Mouse (Mus musculus) cerebellum, adult 2 months (tissue): ENCODE measurements at regions not wholly inside any gene's neighbourhood (a gene's known extent, or its start where the extent isn't known, plus 50 kb on each side); places are given as distances from the start of the nearest gene placed in this dataset.
"Not testable (repeated sequence)": the region's sequence is repeated elsewhere in the genome, so short reads cannot be mapped to it uniquely, and the experiment has no call there.

Source experiments
- DNase-seq, 2 experiments: peaks; one replicate each; pipeline ENCODE4 v3.0.0; 2021
- H3K27ac ChIP-seq: fragments of 200-500 bp; 2 replicates; pipeline ENCODE4 v1.5.1; 2012; ENCODE audit warnings: low read length, control low read depth, inconsistent platforms; ENCODE audit not compliant: insufficient read depth
- H3K27me3 ChIP-seq: fragments of 200-500 bp; 2 replicates; pipeline ENCODE4 v1.6.1; 2012; ENCODE audit warnings: inconsistent platforms, mild to moderate bottlenecking, low read length, moderate library complexity; ENCODE audit not compliant: control insufficient read depth, insufficient read depth
- H3K4me1 ChIP-seq: fragments of 200-500 bp; 2 replicates; pipeline ENCODE4 v1.6.1; 2011; ENCODE audit warnings: low read length; ENCODE audit not compliant: control insufficient read depth, insufficient read depth
- H3K4me3 ChIP-seq: fragments of 200-500 bp; replicated peaks from 2 replicates; pipeline ENCODE3; 2011; ENCODE audit warnings: mild to moderate bottlenecking, low read depth, low read length, control low read depth; ENCODE audit not compliant: insufficient read depth
- CTCF ChIP-seq: fragments of 200-500 bp; IDR thresholded peaks from 2 replicates; pipeline ENCODE4 v1.5.1; 2011; ENCODE audit warnings: low read depth, mild to moderate bottlenecking, control low read depth, low read length, moderate library complexity, borderline replicate concordance; ENCODE audit not compliant: insufficient read depth
- POLR2A ChIP-seq: fragments of 200-500 bp; IDR thresholded peaks from 2 replicates; pipeline ENCODE4 v1.6.1; 2011; ENCODE audit warnings: low read length, control low read depth, borderline replicate concordance; ENCODE audit not compliant: insufficient read depth
- WGBS: fragments of 180-500 bp; shearing (Covaris S2); methylation state at CpG from one replicate; pipeline ENCODE4 v1.1.7; 2018; 5-methylcytosine and 5-hydroxymethylcytosine counted together

DNA sequence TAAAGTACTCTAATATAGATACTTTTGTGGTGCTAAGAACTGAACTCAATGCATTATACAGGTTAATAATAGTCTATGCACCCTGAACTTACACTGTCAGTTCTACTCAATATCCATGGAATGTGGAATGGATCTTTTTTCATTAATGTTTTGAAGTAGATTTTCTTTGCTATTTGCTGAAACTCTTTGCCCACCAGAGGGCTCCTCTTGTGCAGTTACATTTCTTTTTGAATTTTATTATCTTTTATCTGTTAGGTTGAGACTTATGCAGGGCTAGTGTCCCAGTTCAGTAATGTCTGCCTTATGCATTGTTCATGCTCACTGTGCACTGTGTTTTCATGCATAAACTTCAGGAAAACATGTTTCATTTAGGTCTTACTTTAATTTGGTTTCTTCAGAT lies 650.9 kb downstream of the Kcna4 start:
- Histone ChIP-seq H3K4me3 (no peak overlapping the region), H3K4me1 (no peaks in the 10 kb centered on the region), H3K27me3 (no peaks in the 10 kb centered on the region), H3K27ac (no peak overlapping the region)
- no peak for TF ChIP-seq POLR2A
- no peak for TF ChIP-seq CTCF
- DNase-seq = no peak

DNA sequence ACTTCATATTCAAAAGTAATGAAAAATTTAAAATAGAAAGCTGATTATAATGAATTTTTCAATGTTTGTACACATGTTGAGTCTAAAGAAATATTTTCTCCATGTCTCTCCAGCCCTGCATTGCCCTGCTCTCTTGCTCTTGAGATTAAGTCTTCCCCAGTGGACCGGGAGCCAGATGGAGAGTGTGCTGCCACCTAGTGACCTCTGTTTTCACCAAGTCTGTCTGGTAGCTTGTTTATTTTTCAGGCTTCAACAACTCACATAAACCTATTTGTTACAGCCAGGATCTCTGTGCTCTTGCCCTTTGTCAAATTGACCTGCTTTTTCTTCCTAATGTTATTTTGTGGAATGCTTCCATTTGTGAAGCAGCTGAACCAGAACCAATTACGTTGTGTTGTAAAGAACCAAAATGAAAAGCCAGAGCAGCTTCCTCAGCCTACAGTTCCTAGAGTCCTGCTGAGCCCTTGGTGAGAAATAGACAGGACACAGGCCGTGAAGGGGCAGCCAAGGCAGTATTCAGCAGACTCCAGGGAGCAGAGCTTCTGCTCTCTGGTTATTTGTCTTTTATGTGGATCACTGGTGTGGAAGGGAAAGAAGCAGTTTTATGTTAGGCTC lies 655.5 kb downstream of the Kcna4 start:
- no peak overlapping the region for H3K4me3 ChIP-seq
- TF ChIP-seq CTCF (peak; percentile 60; the same call in 1 of the 2 replicates), POLR2A (no peak)
- no peaks in the 10 kb centered on the region for H3K27me3 ChIP-seq
- H3K27ac ChIP-seq = no peak overlapping the region
- no peaks in the 10 kb centered on the region for H3K4me1 ChIP-seq
- WGBS = 2% methylated on average over 3 of the region's 3 CpGs
- peak; percentile 37 to 41 for DNase-seq

DNA sequence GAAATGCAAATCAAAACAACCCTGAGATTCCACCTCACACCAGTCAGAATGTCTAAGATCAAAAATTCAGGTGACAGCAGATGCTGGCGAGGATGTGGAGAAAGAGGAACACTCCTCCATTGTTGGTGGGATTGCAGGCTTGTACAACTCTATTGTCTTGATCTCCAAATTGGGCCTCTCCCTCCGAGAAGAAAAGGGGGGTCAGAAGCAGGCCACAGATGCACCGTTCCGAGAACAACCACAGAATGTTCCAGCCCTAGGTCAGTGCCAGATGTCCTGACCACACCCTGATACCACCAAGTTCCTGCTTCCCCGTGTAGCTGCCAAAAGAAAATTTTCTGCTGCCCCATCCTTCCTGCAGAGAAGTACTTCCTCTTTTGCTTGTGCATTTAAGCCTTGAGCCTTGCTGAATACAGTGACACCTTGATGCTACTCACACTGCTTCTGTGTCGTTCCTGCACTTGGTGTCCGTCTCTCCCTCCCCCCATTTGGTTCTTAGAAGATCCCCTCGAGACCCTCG lies 665.2 kb downstream of the Kcna4 start:
- not testable (repeated sequence) for DNase-seq

DNA sequence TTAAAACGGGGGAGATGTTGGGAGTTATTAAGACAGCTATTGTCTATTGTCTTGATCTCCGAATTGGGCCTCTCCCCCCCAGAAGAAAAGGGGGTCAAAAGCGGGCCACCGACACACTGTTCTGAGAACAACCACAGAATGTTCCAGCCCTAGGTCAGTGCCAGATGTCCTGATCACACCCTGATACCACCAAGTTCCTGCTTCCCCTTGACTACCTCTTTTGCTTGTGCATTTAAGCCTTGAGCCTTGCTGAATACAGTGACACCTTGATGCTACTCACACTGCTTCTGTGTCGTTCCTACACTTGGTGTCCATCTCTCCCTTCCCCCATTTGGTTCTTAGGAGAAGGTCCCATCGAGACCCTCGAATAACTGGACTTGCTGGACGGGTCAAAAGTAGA lies 673.5 kb downstream of the Kcna4 start:
- H3K27me3 ChIP-seq, DNase-seq, H3K27ac ChIP-seq, H3K4me1 ChIP-seq, H3K4me3 ChIP-seq: not testable (repeated sequence)
- WGBS = 93% methylated on average over 8 of the region's 8 CpGs

More for the DNA sequence above, 665.2 kb downstream of the Kcna4 start:
- H3K4me1 ChIP-seq, H3K27ac ChIP-seq, H3K4me3 ChIP-seq, H3K27me3 ChIP-seq: not testable (repeated sequence)
- WGBS = 82% methylated on average over 9 of the region's 9 CpGs

DNA sequence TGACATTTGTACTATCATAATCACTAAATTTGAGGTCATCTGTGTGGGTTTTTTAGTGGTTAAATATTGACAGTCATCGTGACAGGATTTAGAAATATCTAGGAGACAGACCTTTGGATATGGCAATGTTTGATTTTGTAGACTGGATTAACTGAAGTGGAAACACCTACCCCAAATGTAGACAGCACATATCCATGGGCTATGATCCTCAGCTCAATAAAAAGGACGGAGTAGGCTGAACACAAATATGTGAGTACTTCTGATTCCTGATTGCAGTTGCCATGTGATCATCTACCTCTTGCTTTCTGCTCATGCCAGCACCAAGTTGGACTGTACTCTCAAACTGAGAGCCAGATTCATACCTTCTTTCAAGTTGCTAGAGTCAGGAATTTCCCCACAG lies 674.4 kb downstream of the Kcna4 start:
- no peaks in the 10 kb centered on the region for H3K4me1 ChIP-seq
- DNase-seq = no peak
- 89% methylated on average over 2 of the region's 2 CpGs for WGBS
- TF ChIP-seq POLR2A (no peak), CTCF (no peak)
- no peak overlapping the region for H3K27ac ChIP-seq
- no peak overlapping the region for H3K4me3 ChIP-seq
- H3K27me3 ChIP-seq = no peaks in the 10 kb centered on the region

DNA sequence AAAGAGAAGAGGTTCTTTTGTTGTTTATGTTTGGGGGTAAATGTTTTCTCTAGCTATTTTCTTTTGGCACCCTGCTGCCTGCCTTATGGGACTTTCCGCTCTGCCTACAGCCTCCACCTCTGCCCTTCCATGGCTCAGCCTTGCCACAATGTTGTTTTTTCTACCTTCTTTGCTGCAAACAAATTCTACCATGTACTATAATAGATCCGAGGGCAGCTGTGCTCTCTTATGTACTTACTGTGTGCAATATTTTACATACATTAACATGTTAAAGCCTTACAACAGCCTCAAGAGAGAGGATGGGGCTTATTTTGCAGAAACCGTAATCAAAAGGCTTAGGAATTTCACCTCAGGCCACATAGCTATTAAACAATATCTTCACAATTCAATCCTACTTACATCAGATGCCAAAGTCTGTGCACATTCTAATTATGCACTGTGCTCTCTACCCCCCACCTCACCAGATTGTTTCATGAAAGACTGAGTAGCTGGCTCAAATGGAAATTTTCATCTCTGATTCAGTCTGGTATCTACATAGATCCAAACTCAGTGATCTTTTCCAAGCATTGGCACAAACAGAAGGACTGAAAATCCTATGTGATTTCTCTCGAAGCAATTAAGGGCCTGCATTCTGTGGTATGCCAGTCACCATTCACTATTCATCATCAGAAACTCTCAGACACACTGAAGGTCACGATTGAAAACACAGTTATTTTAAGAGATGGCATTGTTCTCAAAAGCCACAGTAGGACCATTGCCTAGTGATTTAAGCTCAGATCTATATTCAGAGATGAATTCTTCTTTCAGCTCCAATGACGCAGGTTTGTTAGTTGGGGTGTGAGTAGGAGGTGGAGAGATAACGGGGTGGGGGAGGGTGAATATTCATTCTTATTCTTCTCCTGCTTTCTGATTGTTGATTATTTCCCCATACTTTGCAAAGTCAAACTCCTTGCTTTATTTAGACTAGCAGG lies 675.2 kb downstream of the Kcna4 start:
- Histone ChIP-seq H3K4me1 (no peaks in the 10 kb centered on the region), H3K4me3 (no peak overlapping the region), H3K27ac (no peak overlapping the region), H3K27me3 (no peaks in the 10 kb centered on the region)
- DNase-seq = no peak
- 61% methylated on average over 7 of the region's 7 CpGs for WGBS
- no peak for TF ChIP-seq POLR2A
- TF ChIP-seq CTCF = no peak

DNA sequence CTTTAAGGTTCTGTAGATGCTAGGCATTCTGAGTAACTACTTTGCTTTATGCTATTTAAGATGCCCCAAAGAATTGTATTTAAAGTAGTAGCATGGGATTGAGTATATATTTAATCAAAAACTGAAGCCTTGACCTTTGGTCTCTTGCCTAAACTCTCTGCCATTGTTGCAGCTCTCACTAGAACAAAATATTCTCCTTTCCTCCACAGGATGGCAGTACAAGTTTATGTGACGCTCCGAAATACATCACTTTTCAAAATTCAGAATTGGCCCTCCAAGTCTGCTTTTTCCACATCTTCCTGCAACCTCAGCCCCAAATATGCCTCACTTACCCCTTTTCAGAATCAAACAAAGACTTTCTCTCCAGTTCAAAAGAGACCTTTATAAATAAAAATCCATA lies 678.1 kb downstream of the Kcna4 start:
- 46% methylated on average over 2 of the region's 2 CpGs for WGBS
- DNase-seq = no peak
- Histone ChIP-seq H3K4me3 (no peak overlapping the region), H3K4me1 (no peaks in the 10 kb centered on the region), H3K27ac (no peak overlapping the region), H3K27me3 (no peaks in the 10 kb centered on the region)
- no peak for TF ChIP-seq POLR2A
- TF ChIP-seq CTCF = no peak

DNA sequence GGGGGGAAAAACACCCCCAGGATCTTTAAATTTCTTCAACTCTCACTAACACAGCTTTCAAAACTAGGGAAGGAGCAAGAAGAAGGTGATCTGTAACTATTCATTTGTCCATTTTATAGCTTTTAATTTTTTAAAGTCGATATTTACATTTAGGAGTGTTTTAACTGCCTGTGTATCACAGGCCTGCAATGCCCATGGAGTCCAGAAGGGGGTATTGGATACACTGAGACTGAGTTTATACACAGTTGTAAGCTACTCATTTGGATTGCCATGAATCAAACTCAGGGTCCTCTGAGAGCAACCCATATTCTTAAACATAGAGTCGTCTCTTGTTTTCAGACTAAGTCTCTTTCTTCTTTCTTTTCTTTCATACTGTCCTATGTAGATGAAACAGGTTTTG lies 679.1 kb downstream of the Kcna4 start:
- no peak for TF ChIP-seq CTCF
- TF ChIP-seq POLR2A = no peak
- Histone ChIP-seq H3K27me3 (no peaks in the 10 kb centered on the region), H3K27ac (no peak overlapping the region), H3K4me1 (no peaks in the 10 kb centered on the region), H3K4me3 (no peak overlapping the region)
- no peak for DNase-seq
- 93% methylated on average over 2 of the region's 2 CpGs for WGBS
